Mouse (Mus musculus) urinary bladder, adult 2 months (tissue): Measurements from ENCODE around the gene Fgfr2. TPM values are rescaled to one million over a fixed set of nuclear protein-coding genes. Genes with fewer than 3 reads are reported as not detected.

Source experiments
- DNase-seq: peaks from one replicate; pipeline ENCODE4 v3.0.0; 2022; ENCODE audit warnings: low spot score
- polyA plus RNA-seq: library from polyadenylated mRNA; depleted of rRNA; stranded (reverse); fragments of >200 nt; gene quantifications from 2 replicates; pipeline ENCODE4 v1.2.3, GENCODE M21; 2012

Gene Fgfr2
- polyA plus RNA-seq, 1 experiment = 80.2 TPM

DNA sequence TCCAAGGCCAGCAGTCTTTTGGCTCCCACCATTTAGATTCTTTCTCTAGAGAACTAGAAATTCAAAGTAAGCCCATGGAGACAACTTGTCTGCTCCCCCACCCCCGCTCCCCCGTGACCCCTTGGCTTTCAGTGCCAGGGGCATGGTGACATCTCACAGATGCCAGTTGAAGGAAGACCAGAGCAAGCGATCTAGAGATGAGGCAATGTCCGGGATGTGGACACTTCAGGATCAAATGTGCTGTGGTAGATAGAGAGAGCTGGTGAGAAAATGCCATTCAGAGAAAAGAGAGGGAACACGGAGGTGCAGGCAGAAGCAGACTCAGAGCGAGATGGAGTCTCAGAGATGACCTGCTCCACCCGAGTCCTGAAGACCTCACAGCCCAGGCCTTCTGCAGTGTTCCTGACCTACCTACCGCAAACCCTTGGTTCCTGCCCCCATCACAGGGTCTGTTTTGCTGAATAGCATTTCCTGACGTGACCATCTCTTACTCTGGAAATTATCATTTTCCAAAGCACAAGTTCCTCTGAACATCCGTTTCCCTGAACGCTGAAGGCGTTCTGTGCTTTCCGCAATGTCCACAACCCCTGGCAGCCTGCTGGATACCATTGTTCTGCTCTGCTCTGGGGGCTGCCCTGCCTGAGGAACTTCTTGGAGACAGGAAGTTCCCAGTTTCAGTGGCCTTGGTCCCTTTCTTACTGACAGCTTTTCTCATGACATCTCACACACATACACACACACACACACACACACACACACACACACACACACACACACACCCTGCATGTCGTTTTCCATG lies 783.9 kb downstream of the Fgfr2 start:
- no peak for DNase-seq

DNA sequence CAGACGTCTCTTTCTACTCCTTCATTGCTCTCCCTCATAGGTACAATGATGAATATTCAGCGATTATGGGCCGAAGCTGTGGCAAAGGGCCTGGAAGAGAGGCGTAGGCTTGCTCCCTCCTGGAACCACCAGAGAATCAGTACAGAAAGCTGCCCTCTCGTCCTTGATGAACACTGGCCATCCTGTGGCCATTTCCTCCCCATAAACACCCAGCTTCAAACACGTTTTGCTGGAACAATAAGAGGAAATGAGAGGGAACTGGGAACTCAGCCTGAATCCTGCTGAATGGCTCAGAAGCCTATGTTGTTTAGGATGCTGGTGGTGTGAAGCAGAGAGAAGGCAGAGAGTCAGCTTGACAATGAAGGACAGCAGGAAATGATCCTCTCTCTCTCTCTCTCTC lies 784.8 kb downstream of the Fgfr2 start:
- no peak for DNase-seq

DNA sequence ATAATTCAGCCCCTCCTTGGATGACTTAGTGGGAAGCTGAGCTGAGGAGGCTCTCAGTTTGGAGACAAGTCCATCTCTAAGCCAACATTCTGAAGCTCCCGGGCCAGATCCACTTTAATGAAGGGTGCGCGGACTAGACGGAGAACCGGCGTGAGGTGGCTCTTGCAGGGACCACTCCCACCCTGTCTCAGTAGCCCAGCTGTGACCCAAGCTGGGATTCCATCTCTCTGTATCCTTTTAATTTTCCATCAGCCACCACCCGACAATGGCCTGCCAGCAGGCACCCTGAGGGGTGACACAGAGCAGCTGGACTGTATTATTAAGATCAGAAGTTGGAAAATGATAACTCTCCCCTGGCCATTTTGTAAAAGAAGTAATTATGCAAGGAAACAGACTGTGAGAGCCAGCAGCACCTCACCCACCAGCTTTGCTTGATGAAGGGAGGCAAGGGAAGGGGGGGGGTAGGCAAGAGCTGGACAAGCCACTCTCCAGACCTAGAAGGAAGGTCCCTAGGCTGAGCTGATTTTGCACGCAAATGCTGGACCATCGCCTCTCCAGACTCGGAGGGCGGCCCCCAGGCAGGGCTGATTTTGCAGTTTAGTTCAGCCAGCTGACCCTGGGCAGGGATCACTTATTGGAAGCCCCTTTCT lies 785.8 kb downstream of the Fgfr2 start:
- DNase-seq = no peak

DNA sequence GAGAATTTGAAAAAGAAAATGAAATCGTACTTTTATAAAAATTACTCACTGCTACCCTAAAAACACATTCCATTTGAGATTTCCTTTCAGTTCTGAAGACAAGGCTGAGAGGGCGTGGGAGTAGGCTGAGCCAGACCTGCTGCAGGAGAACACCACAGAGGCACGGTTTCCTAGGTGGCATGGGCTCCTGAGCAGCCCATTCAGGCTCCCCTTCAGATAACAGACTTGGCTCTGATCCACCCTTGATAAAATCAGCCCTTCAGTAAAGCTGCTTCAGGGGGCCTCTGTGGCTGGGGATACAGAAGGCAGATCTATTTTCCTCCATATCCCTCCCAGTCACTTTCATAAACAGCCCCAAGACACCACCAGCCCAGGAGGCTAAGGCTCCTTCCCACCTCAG lies 786.4 kb downstream of the Fgfr2 start:
- no peak for DNase-seq

DNA sequence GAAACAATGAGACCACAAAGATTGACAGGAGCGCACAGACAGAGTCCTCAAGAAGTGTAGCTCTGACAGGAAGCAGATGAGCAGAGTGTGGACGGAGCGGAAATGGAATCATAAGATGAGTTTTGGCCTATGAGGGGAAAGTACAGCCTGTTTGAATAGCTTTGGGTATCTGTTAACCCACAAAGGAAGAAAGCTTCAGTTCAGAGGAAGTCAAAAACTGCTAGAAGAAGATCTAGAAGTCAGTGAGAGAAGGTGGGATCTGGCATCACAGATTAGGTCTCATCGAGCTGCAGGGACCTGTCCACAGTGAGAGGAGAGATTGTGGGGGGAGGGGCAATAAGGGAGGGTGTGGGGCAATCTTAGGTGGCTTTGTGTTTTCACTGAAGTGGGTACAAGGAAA lies 787.8 kb downstream of the Fgfr2 start:
- no peak for DNase-seq

DNA sequence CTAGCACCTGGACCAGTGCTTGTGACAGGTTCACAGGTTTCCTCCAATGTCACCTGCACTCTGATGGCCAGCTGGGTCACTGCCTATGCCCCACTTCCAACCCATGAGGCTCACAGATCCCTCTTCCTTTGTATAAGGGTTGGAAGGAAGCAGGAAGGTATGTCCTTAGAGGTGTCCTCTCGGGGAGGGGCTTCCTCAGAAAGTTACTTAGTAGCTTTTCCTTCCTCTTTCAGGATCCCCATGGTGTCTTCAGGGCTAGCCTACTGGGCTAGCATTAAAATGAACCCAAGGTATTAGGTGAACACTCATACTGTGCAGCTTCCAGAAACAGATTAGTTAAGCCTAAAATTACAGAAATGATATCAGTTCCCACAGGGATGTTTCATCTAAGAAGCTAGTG lies 790.1 kb downstream of the Fgfr2 start:
- no peak for DNase-seq

DNA sequence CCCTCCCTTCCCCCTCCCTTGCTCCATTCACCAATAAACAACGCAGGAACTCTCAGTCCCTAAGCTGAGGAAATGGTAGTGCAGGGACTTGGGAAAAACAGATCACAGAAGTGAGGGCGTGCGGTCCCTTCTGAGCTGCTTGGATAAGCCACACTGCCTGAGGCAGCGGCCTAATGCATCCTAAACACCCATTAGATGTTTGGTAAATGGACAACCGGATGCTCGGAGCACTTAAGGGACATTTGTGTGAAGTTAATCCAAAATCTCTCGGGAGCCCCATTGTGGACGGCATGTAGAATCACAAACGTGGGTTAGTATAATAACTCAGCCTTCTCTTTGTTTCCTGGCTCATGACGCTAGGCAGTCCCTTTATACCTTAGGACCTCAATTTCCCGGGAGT lies 791.0 kb downstream of the Fgfr2 start:
- DNase-seq = no peak

DNA sequence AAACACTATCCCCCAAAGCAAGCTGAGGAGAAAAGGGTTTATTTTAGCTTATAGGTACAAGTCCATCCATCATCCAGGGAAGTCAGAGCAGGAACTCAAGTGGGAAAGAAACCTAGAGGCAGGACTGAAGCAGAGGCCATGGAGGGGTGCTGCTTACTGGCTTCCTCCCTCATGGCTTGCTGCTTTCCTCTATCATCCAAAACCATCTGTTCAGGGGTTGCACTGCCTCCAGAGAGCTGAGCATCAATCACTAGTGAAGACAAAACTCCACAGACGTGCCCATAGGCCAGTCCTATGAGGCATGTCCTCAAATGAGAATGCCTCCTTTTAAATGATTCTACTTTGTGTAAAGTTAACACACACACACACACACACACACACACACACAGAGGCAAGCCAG lies 793.0 kb downstream of the Fgfr2 start:
- no peak for DNase-seq

DNA sequence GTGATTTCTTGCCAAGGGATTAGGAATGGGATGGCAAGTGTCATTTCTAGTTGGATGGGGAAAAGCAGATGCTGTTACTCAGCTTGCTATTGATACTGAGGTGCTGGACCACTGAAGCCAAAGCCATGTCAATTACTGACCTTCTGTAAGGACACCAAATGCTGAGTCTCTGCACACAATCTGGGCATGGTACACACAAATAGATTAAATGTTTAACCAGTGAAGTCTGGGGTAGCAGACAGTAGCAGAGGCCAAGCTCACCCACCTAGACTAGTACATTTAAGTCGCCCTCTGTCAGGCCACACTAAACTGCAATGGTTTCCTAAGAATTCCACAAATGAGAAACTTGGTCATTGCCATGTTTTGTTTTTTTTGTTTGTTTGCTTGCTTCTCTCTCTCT lies 794.5 kb downstream of the Fgfr2 start:
- no peak for DNase-seq

DNA sequence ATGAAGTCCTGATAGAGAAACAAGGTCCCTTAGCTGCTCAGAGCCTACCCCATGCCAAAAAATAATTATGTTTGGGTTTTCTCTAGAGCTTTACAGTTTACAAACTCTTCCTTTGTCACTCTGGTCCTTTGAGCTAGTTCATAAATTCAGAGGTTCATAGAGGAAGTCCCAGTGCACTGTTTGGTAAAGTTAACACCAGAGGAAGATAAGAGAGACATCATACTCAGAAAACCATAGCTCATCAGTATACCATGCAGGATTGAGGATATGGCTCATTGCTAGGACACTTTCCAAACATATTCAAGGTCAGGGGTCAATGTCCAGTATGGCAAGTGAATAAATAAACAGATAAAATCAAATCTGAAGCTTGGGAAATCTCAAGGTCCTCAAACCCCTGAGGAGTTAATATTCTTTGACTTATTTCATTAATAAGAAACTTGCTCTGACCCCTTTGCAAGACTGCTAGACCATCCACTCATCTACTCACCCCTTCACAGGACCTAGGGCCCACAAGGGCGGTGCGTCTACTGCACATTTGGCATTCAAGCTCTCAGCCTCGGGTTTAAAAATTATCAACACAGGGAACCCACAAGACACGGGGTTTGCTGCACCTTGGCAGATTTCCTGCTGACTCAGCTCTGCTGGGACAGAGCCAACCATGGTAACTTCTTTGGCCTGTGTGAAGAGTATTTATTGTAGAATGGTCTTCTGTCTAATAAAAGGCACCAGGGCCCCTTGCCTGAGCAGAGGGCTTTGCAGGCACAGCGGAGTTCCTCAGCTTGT lies 797.4 kb downstream of the Fgfr2 start:
- DNase-seq = peak; percentile 62

DNA sequence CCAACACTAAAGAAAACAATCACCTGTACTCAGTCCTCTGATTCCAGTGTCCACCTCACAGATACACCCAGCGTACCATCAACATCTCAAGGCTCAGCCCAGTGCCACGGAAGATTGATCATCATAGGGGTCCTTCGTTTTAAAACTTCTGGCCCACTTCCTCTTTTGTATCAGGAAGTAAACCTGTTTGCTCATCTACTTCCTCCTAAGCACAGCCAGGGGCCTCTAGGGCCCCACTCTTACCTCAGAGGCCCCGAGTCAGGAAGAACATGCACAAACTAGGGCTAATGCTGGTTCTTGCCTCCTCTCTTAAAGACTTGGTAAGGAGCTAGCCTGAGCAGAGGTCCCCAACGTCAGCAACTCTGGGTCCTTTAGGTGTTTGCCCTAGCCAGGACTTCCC lies 799.7 kb downstream of the Fgfr2 start:
- no peak for DNase-seq

DNA sequence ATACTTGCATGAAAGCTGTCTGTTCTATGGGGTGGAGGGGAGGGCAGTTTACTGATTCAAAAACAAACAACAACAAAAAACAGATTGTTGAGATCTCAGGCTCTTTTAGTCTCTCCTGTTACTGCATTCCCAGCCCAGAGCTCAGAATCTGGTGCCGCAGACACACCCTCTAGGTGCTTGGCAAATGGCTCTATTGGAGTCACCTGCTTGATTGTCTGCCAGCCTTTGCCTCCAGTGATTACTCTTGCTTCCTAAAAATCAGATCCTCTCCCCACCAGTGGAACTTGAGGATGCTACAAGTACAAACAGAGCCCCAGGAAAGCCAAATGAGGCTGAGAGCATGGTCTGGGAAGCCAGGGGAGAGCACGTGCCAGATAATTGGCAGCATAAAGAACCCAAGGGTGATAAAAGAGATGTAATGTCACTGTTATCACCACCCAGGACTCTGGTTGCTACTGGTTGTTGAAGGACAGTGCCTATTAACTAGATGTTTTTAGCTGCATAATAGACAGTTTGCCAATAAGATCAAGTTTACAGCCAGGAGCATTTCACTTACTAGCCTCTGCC lies 801.7 kb downstream of the Fgfr2 start:
- no peak for DNase-seq

DNA sequence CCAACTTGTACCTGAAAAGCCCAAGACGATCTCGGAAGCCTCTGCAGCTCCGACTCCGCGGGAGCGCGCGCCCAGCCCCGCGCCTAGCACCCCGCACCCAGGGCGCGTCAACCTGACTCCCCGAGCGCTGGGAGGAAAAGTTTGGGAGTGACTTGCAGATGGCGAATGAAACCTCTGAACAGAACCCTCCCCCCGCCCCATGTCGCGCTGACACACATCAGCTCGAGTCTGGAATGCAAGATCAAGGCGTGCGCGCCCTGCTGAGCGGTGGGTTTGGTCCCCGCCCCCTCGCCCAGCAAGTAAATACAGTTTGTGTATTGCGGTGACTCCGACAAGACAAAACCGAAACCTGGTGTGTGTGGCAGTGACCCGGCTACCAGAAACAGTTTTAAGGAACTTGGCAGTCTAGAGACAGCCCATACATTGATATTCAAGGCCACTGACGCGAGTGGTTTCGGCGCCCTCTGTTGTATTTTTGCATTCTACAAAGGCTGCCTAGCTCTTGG lies 806.1 kb downstream of the Fgfr2 start, which contains the start of gene Chst15:
Gene Chst15 (minus strand): TSS at position 193 of the 506 bp plus-strand sequence.
- DNase-seq = no peak

DNA sequence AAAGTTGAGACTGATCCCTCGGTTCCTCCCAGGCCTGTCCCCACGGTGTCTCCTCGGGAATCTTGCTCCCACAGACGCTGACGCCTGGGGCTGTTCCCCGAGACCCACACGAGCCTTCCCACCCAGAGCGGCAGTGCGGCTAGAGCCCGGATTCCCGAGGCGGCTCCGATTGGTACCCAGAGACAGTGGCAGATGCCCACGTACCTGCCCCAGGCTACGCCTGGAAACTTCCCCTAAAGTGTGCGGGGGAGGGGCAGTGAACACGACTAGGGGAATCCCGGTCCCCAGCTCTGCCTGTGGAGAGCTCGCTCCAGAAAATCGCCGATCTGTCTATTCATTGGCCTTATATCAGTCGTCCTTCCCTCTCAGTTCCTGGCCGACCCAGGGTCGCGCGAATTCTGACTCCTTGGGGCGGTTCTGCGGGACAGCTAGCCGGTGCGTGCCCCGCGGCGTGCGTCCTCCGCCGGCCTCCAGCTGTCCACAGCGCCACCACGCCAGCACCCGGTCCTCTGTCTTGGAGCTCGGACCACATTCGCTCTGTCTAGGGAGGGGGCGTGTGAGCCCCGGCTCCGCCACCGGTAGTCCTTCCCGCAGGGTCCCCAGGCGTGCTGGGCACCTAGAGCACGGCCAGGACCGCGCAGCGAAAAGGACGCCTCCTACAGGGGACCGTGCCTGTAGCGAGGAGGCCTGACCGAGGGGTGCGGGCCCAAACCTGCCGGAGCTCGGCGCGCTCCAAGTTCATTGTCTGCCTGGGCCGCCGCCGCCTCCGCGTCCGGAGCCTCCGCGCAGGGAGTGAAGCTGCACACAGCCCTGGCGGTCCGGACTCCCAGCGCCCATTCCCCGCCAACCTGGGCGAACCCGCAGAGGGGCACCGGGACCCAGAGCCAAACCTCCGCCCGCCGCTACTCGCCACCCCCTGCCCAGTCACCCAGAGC lies 806.8 kb downstream of the Fgfr2 start:
- DNase-seq = peak; percentile 74

DNA sequence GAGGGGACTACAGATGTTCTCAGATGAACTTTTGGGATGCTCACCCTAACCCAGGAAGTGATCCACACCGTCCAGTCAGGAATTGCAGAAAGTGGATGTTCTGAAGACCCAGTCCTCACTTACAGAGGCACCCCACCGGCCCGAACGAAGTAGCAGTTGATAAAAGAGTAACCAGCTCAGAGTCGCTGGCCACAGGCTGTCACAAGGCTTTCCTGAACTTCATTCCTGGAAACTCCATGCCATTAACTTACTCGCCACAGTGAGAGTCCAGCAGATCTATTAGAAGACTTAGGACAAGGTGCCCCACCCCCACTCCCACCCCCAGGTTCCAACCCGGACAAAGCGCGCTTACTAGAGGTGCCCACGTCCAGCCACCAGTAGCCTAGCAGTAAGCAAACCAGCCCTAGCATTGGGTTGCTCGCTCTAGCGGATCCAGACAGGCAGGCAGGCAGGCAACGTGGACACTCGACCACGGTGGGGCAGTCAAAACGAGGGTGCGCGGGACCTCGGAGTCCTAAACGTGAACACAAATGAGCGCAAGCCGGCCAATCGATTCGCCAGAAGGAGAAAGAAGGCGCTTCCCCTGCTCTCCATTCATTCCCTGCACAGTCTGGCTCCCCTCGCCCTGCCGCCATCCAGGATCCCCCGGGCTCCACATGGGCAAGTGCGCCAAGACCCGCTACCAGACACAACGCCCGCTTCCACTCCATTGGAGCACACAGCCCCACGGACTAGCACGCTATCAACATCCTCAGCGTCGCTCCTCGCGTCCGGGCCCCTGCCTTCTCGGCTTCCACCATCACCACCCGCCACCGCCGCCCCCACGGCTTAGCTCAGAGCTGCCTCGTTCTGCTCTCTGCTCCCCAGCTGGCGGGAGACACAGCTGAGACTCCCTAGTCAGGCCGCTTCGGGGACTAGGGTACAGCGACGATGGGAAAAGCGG lies 807.7 kb downstream of the Fgfr2 start:
- DNase-seq = peak; percentile 55

DNA sequence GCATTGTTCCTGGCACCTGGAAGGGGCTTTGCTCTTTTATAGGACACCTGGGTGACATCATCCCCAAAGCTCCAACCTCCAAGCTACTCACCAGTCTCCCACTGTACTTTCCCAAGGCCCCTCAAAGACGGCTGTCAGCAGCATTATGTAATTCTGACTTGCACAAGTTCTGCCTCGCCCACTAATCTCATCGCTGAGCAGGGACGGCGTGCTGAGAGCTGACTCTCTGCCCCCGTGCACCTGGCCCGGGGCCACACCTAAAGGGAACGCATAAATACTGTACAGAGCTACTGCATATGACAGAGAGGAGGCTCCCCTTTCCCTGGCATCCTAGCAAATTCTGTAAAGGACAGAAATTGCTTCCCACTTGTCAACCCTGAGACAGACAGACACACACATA lies 810.8 kb downstream of the Fgfr2 start:
- no peak for DNase-seq

DNA sequence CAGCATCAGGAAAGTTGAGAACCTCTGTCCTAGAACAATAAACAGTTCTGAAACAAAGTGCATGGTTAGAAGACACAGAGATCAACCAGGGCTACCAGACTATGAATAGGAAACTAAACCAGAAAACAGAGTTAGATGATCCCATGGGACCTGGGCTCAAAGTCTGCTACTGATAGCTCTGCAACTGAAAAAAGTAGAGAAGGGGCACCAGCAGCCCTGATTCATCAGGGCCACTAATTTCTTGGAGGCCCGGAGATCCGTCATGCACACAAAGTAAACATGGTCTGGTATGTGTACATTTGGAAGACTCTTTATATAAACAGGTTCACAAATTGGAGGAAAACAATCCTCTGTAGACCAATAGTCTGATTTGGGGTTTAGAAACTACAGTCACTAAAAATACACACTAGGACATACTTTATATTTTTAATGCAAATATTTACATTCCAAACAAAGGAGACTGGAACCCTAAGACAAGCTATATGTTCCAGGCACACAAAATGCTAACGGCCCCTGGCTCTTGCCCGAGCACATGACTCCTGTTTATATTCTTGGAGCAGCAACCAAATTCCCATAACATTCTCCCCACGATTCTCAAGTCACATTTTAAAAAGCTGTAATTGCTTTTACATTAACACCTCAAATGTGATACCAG lies 814.5 kb downstream of the Fgfr2 start:
- DNase-seq = no peak

DNA sequence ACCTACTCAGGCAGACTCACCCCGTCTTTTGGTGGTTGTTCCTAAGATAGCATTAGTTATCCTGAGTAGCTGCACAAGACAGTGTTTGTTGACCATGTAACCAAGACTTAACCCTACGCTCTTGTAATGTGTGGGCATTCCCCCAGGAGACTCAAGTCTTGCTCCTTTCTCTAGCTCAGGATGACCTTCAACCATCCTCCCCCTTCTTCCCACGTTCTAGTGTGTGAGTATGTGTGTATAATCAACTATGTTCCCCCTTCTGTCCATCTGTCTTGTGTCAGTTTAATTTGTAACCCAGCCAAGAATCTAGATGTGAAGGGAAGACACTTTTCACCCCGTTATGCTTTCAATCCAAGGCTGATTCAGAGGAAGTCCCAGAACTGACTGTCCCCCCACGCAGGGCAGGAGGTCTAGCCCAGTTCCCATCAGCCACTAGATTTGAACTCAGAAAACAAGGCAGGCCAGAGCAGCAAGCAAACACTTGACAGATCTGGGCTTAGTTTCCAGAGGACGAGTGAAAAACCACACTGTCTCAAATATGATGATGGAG lies 815.4 kb downstream of the Fgfr2 start:
- DNase-seq = no peak
